Mouse (Mus musculus) limb, embryonic 11.5 days (tissue): Measurements from ENCODE around the gene Acap1. TPM values are rescaled to one million over a fixed set of nuclear protein-coding genes. Genes with fewer than 3 reads are reported as not detected.

ENCODE experiments used
- ATAC-seq: fragments of 200-750 bp; cut with Nextera tagmentation; 2 replicates; pipeline ENCODE4 v1.8.0; 2017; ENCODE audit warnings: low read depth; ENCODE audit not compliant: insufficient number of reproducible peaks, low FRiP score, low TSS enrichment
- DNase-seq: peaks from one replicate; pipeline ENCODE4 v3.0.0-alpha.2; 2015; ENCODE audit warnings: low spot score
- H3K27ac ChIP-seq: fragments of 300-500 bp; sonication (generic); replicated peaks from 2 replicates; pipeline ENCODE4 v1.5.1; 2014; ENCODE audit warnings: low read depth, mild to moderate bottlenecking, low read length
- H3K27me3 ChIP-seq: fragments of 300-500 bp; sonication (generic); 2 replicates; pipeline ENCODE4 v1.6.1; 2014; ENCODE audit warnings: mild to moderate bottlenecking, low read length, mixed read lengths; ENCODE audit not compliant: control insufficient read depth, insufficient read depth
- H3K36me3 ChIP-seq: fragments of 300-500 bp; sonication (generic); 2 replicates; pipeline ENCODE4 v1.6.1; 2014; ENCODE audit warnings: mild to moderate bottlenecking, low read length, moderate library complexity, mixed read lengths; ENCODE audit not compliant: control insufficient read depth, insufficient read depth
- H3K4me1 ChIP-seq: fragments of 300-500 bp; sonication (generic); 2 replicates; pipeline ENCODE4 v1.6.1; 2014; ENCODE audit warnings: low read length, mixed read lengths; ENCODE audit not compliant: control insufficient read depth, insufficient read depth
- H3K4me2 ChIP-seq: fragments of 300-500 bp; sonication (generic); 2 replicates; pipeline ENCODE4 v1.6.1; 2014; ENCODE audit warnings: low read depth, mild to moderate bottlenecking, moderate library complexity; ENCODE audit not compliant: severe bottlenecking
- H3K4me3 ChIP-seq: fragments of 300-500 bp; sonication (generic); 2 replicates; pipeline ENCODE4 v1.5.1; 2014; ENCODE audit warnings: low read depth, low read length
- H3K9ac ChIP-seq: fragments of 300-500 bp; sonication (generic); 2 replicates; pipeline ENCODE4 v1.6.1; 2014; ENCODE audit warnings: mild to moderate bottlenecking, low read length
- H3K9me3 ChIP-seq: fragments of 300-500 bp; sonication (generic); 2 replicates; pipeline ENCODE4 v1.6.1; 2016; ENCODE audit warnings: low read length; ENCODE audit not compliant: control insufficient read depth
- WGBS: fragments of 180-500 bp; shearing (Covaris S2); extraction: QIAGEN DNeasy Blood & Tissue Kit; methylation state at CpG from one replicate; pipeline ENCODE4 v1.1.7; 2014; 5-methylcytosine and 5-hydroxymethylcytosine counted together
- polyA plus RNA-seq: library from polyadenylated mRNA; unstranded; fragments of >200 nt; fragmentation: Nextera tagmentation; extraction: Ambion mirVana; gene quantifications from 2 replicates; pipeline ENCODE4 v1.2.1, GENCODE M21; 2014

Acap1 gene
- polyA plus RNA-seq, 1 experiment from 2014 or later: 0.72 TPM

- peak overlapping the region; percentile 47 for H3K4me3 ChIP-seq
- peak overlapping the region; percentile 99 for H3K4me2 ChIP-seq
- DNase-seq (peak; percentile 54), ATAC-seq (no peak)
- H3K27ac ChIP-seq: no peak overlapping the region
- H3K27me3 ChIP-seq: peaks cover 8% of the 10 kb centered on the region
- H3K9ac ChIP-seq: peak overlapping the region; percentile 74
- H3K9me3 ChIP-seq: no peaks in the 10 kb centered on the region
- WGBS: 1% methylated on average over 26 of the region's 30 CpGs
- H3K4me1 ChIP-seq: peaks cover 30% of the 10 kb centered on the region
- no peaks in the 10 kb centered on the region for H3K36me3 ChIP-seq
Observed at GRCm38 (mm10) chr11:69936156-69936555, 40.8 kb upstream of the Acap1 start.

DNA sequence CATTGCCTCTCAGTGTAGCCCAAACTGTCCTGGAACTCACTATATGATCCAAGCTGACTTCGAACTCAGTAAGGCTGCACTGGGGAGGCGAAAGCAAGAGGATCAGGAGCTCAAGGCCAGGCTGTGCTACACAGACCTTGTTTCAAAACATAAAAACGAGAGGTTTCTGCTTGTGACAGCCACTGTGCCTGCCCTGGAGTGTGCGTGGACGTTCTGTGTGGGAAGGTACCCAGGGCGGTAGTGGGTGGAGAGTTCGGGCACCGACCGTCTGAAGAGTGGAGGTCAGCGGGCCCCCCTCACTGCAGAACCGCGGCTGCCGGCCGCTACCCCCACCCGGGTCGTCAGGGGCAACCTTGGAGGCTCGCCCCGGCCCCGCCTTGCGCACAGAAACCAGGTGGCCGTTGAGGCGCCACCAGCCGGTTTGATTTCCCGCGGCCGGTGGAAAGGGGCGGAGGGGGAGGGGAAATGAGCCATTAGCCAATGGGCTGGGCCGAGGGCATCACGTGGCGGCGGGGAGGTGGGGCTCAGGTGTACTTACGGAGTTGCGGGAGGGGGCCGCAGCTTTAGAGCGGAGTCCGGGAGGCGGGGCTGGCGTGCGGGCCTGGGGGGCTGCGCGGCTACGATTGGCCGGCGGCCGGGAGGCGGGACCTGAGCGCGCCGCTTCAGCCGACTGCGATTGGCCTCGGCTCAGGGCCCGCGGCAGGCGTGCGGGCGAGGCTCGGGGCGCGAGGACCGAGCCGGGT is 40.0 kb upstream of the Acap1 start, which contains the start of gene Ybx2:
Gene Ybx2, plus strand, starts transcription at position 660 of the 743 bp plus-strand sequence.
- Histone ChIP-seq H3K4me1 (peaks cover 30% of the 10 kb centered on the region), H3K36me3 (no peaks in the 10 kb centered on the region), H3K4me3 (peak within 1 kb of the TSS; percentile 47), H3K9me3 (no peaks in the 10 kb centered on the region), H3K27me3 (peaks cover 8% of the 10 kb centered on the region), H3K4me2 (peak within 1 kb of the TSS; percentile 99), H3K9ac (peak within 1 kb of the TSS; percentile 74), H3K27ac (no peak within 1 kb of the TSS)
- ATAC-seq (peak; percentile 91), DNase-seq (peak; percentile 97)
- 2% methylated on average over 39 of the region's 62 CpGs for WGBS

DNA sequence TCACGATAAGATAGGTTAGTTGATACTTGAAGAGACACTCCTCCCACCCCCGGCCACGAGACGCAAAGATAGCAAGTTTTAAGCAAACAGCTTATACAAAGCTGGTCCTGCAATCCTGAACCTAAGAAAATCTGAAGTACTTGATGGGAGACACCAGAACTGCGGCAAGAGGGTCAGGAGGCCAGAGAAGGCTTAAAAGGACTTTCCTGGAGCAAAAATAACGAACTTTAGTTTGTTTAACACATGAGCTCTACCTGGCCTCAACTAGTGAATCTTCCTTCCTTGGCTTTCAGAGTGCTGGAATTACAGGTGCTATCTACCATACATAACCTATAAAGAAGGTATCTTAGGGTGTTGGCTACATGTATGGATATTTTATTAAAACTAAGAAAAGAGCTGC is 39.3 kb upstream of the Acap1 start:
- ATAC-seq (no peak), DNase-seq (no peak)
- H3K4me2 ChIP-seq: peak overlapping the region; percentile 99
- H3K36me3 ChIP-seq: no peaks in the 10 kb centered on the region
- no peak overlapping the region for H3K27ac ChIP-seq
- H3K4me3 ChIP-seq: peak overlapping the region; percentile 3; the same call in 1 of the 2 replicates
- H3K27me3 ChIP-seq: peaks cover 8% of the 10 kb centered on the region
- no peaks in the 10 kb centered on the region for H3K9me3 ChIP-seq
- 24% methylated on average over 6 of the region's 6 CpGs for WGBS
- peaks cover 30% of the 10 kb centered on the region for H3K4me1 ChIP-seq
- 0 out of 2 replicates have a peak overlapping the region, but pooled peaks have one; percentile 27 for H3K9ac ChIP-seq

DNA sequence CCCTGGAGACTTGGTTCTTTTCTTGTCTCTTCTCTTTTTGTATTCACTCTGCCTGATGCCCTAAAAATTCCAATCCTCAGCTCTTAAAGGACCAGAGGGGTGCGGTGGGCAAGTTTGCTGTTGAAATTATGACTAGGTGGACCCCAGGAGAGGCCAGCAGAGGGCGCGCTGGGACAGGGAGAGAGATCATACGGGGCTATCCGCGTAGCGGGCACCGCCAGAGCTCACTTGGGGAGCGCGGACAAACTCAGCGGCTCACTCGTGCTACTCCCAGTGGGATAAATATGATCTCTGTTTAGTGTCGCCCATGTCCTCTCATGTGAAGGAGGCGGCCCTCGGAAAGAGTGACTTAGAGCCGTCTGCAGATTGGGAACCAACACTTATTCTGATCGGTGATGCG is 38.8 kb upstream of the Acap1 start:
- H3K4me1 ChIP-seq: peaks cover 30% of the 10 kb centered on the region

GRCm38 (mm10) chr11:69933066-69933465 is 37.7 kb upstream of the Acap1 start:
- Histone ChIP-seq H3K27ac (no peak overlapping the region), H3K36me3 (no peaks in the 10 kb centered on the region), H3K4me3 (no peak overlapping the region), H3K27me3 (peaks cover 8% of the 10 kb centered on the region), H3K9ac (no peak overlapping the region), H3K9me3 (no peaks in the 10 kb centered on the region), H3K4me1 (peaks cover 22% of the 10 kb centered on the region), H3K4me2 (no peak overlapping the region)
- 82% methylated on average over 4 of the region's 4 CpGs for WGBS
- DNase-seq: no peak
- ATAC-seq: no peak

More for the DNA sequence above, 38.8 kb upstream of the Acap1 start:
- Histone ChIP-seq H3K36me3 (no peaks in the 10 kb centered on the region), H3K4me3 (peak overlapping the region; percentile 3; the same call in 1 of the 2 replicates), H3K4me2 (peak overlapping the region; percentile 34), H3K9ac (peak overlapping the region; percentile 27; the same call in 1 of the 2 replicates), H3K27me3 (peaks cover 8% of the 10 kb centered on the region), H3K27ac (no peak overlapping the region), H3K9me3 (no peaks in the 10 kb centered on the region)
- peak; percentile 99 for DNase-seq
- ATAC-seq: no peak
- under 1% methylated on average over 18 of the region's 18 CpGs for WGBS

GRCm38 (mm10) chr11:69932254-69932653 is 36.9 kb upstream of the Acap1 start:
- H3K4me2 ChIP-seq: no peak overlapping the region
- ATAC-seq: no peak
- no peak overlapping the region for H3K4me3 ChIP-seq
- no peaks in the 10 kb centered on the region for H3K9me3 ChIP-seq
- H3K4me1 ChIP-seq: peaks cover 20% of the 10 kb centered on the region
- no peak for DNase-seq
- no peak overlapping the region for H3K9ac ChIP-seq
- H3K36me3 ChIP-seq: no peaks in the 10 kb centered on the region
- 37% methylated on average over 3 of the region's 3 CpGs for WGBS
- no peak overlapping the region for H3K27ac ChIP-seq
- H3K27me3 ChIP-seq: peaks cover 4% of the 10 kb centered on the region; the same call in 1 of the 2 replicates

DNA sequence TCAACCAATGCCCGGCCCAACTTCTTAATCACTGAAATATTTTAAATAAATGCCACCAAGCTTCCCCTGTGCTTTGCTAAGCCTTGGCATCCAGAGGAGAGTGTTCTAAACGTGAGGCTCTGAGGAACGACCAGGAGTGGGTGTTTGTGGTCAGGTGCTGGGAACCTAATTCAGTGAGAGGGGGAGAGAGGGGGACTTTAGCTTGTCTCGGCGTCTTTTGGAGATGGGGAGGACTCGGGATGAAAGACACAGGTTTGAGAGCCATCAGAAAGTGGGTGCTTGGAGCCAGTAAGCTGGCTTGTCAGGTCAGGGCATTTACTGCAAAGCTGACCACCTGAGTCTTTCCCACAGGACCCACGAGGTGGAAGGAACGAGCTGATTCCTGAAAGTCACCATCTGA is 36.4 kb upstream of the Acap1 start:
- no peak overlapping the region for H3K9ac ChIP-seq
- H3K27ac ChIP-seq: no peak overlapping the region
- WGBS: 77% methylated on average over 8 of the region's 8 CpGs
- H3K27me3 ChIP-seq: peaks cover 1% of the 10 kb centered on the region; the same call in 1 of the 2 replicates
- ATAC-seq: no peak
- H3K9me3 ChIP-seq: no peaks in the 10 kb centered on the region
- DNase-seq: no peak
- no peak overlapping the region for H3K4me3 ChIP-seq
- peaks cover 16% of the 10 kb centered on the region for H3K4me1 ChIP-seq
- no peaks in the 10 kb centered on the region for H3K36me3 ChIP-seq
- H3K4me2 ChIP-seq: no peak overlapping the region

DNA sequence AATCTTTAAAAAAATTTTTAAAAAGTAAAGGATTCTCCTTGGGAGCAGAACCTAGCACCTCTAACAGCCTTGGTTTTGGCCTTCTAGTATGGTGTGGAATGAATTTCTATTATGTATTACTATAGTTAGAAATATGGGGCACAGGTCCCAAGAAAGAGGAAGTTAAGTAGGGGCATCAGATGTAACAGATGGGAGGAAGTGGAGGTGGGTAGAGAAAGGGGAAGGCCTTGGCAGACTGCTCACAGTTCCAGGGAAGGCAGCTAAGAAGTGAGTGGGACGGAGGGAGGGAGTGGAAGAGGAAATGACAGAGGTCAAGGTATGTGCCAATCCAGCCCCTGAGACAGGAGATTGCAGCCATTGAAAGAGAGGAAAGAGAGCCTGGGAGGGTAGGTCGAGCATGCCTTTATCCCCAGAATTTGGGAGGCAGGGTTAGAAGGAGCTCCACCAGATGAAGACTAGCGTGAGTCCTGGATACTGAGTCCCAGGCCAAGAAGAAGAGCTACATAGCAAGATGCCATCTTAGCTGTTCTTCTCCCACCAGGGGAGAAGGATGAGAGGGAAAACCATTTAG is 35.7 kb upstream of the Acap1 start:
- WGBS: 77% methylated on average over 3 of the region's 3 CpGs
- DNase-seq (no peak), ATAC-seq (no peak)
- no peaks in the 10 kb centered on the region for H3K36me3 ChIP-seq
- no peaks in the 10 kb centered on the region for H3K27me3 ChIP-seq
- no peak overlapping the region for H3K9ac ChIP-seq
- H3K27ac ChIP-seq: no peak overlapping the region
- no peak overlapping the region for H3K4me2 ChIP-seq
- no peaks in the 10 kb centered on the region for H3K9me3 ChIP-seq
- H3K4me1 ChIP-seq: peaks cover 9% of the 10 kb centered on the region; the same call in 1 of the 2 replicates
- no peak overlapping the region for H3K4me3 ChIP-seq
